12 mouse cellular contexts compared by ENCODE assay signal in the genomic region with DNA sequence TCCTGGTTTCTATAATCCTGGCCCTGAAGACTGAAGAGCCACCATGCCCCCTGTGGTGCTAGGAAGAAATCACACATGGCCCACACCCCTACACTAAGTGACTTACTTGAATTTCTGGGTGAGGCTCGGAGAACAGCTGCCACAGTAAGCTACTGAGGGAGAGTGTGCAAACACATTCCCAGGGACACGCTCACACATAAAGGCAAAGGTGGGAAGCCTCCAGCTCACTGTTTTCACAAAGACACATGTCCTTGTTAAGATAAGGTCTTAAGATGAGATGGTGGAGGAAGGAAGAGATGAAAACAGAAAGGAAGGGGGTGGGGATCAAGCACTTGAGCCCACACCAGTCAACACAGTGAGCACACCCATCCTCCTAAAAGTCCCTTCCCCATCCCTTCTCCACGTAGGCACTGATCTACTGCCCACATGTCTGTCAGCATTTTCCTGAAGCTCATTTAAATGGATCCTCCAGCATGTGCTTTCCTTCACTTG.
DNase-seq lines count a peak whose midpoint lies in the region; ATAC-seq and TF ChIP-seq lines count a peak whose summit lies in the region.
"Had no signal": no experiment of that assay in that cellular context is flagged by ENCODE, and none has a peak within 500 bp of the region (broad histone marks: within the 10 kb centered on the region; RNA-seq: fewer than 3 reads in every experiment).

No protein-coding gene starts in this region.

- ATAC-seq in megakaryocyte, adult 5-6 weeks (ENCODE audit: poor library complexity, severe bottlenecking) = no peak

- TF ChIP-seq CTCF in heart, adult 2 months (IDR thresholded peaks at IDR 0.05) = no peak

- no peak overlapping the region for H3K4me3 ChIP-seq in heart, adult 2 months
- peak overlapping the region; percentile 70 for H3K4me3 ChIP-seq in megakaryocyte, embryonic 14.5 days (replicated peaks)
- no peak overlapping the region for H3K4me3 ChIP-seq in hindbrain, embryonic 10.5 days
- H3K4me3 ChIP-seq: erythroblast, embryonic 14.5 days; lung, embryonic 15.5 days had no signal

- intact Hi-C loops in heart, adult 2 months (cut with DNase I) = no loop called here
- intact Hi-C loops in heart, postnatal 25 days (cut with DNase I) = no loop called here

- WGBS in heart, adult 2 months = 64% methylated on average over 3 of the region's 3 CpGs
- 90% methylated on average over 3 of the region's 3 CpGs for WGBS in hindbrain, embryonic 10.5 days

- peaks cover 6% of the 10 kb centered on the region for H3K36me3 ChIP-seq in heart, adult 2 months (ENCODE audit: control insufficient read depth, insufficient read depth, low read length)
- peaks cover 50% of the 10 kb centered on the region for H3K36me3 ChIP-seq in megakaryocyte, embryonic 14.5 days (replicated peaks; ENCODE audit: low read length)
- H3K36me3 ChIP-seq in hindbrain, embryonic 10.5 days = peaks cover 92% of the 10 kb centered on the region

- peak overlapping the region; percentile 57; the same call in 1 of the 2 replicates for H3K27ac ChIP-seq in heart, adult 2 months
- no peak overlapping the region for H3K27ac ChIP-seq in hindbrain, embryonic 10.5 days
- H3K27ac ChIP-seq: lung, embryonic 15.5 days had no signal

- DNase-seq in heart, adult 2 months = no peak
- DNase-seq in heart, postnatal 25 days (ENCODE audit: low spot score) = no peak
- DNase-seq in brain, adult 2 months (ENCODE audit: low read depth, low spot score) = peak; percentile 81
- DNase-seq in naive thymus-derived CD4-positive, alpha-beta T cell, adult 2 months (ENCODE audit: low read depth) = peak; percentile 56
- DNase-seq in hindbrain, embryonic 10.5 days (ENCODE audit: low spot score) = no peak
- no peak for DNase-seq in urinary bladder, postnatal 25 days (ENCODE audit: low spot score)
- DNase-seq: adrenal gland, postnatal 10 days; cerebellum, postnatal 10 days had no signal

- TF ChIP-seq POLR2A in heart, adult 2 months (IDR thresholded peaks at IDR 0.05; ENCODE audit: insufficient read depth, low read depth, low read length) = no peak

- H3K79me2 ChIP-seq in heart, adult 2 months (replicated peaks; ENCODE audit: control insufficient read depth, insufficient read depth, low read length) = no peaks in the 10 kb centered on the region; the same call in 1 of the 2 replicates

- no peak for TF ChIP-seq EP300 in heart, adult 2 months (IDR thresholded peaks at IDR 0.05; ENCODE audit: insufficient read depth, low read depth, low read length)

- H3K27me3 ChIP-seq in heart, adult 2 months (ENCODE audit: control insufficient read depth, insufficient read depth, low read length) = no peaks in the 10 kb centered on the region
- H3K27me3 ChIP-seq in megakaryocyte, embryonic 14.5 days (replicated peaks) = no peaks in the 10 kb centered on the region
- H3K27me3 ChIP-seq in hindbrain, embryonic 10.5 days (ENCODE audit: insufficient read depth, poor library complexity, severe bottlenecking) = no peaks in the 10 kb centered on the region
- H3K27me3 ChIP-seq: lung, embryonic 15.5 days had no signal

- H3K9me3 ChIP-seq in megakaryocyte, embryonic 14.5 days = no peaks in the 10 kb centered on the region
- no peaks in the 10 kb centered on the region for H3K9me3 ChIP-seq in hindbrain, embryonic 10.5 days
- H3K9me3 ChIP-seq: lung, embryonic 15.5 days had no signal

- H3K4me1 ChIP-seq in heart, adult 2 months (ENCODE audit: control insufficient read depth, insufficient read depth, low read length) = peaks cover 18% of the 10 kb centered on the region
- peaks cover 61% of the 10 kb centered on the region for H3K4me1 ChIP-seq in megakaryocyte, embryonic 14.5 days
- peaks cover 5% of the 10 kb centered on the region; the same call in 1 of the 2 replicates for H3K4me1 ChIP-seq in hindbrain, embryonic 10.5 days (replicated peaks)
- H3K4me1 ChIP-seq: lung, embryonic 15.5 days had no signal

- H3K9ac ChIP-seq in heart, adult 2 months (ENCODE audit: low read depth, low read length) = no peak overlapping the region
- H3K9ac ChIP-seq: lung, embryonic 15.5 days had no signal

Comparison
In these comparisons a context has a peak if more than half of its experiments do, and no peak if none do; other contexts are left out.
1. DNase-seq: peak in brain, adult 2 months (single experiment) and naive thymus-derived CD4-positive, alpha-beta T cell, adult 2 months (single experiment); none in heart, adult 2 months (0 of 2), heart, postnatal 25 days (single experiment), hindbrain, embryonic 10.5 days (single experiment) and urinary bladder, postnatal 25 days (single experiment).